Mouse (Mus musculus): Measurements from ENCODE around the gene Slco1a4. TPM values are rescaled to one million over a fixed set of nuclear protein-coding genes. Genes with fewer than 3 reads are reported as not detected.
"Not testable (repeated sequence)": the region's sequence is repeated elsewhere in the genome, so short reads cannot be mapped to it uniquely, and the experiment has no call there.

Slco1a4 gene
- polyA plus RNA-seq (2015; fragmentation: Nextera tagmentation; extraction: Ambion mirVana) = not detected in 2 replicates

DNA sequence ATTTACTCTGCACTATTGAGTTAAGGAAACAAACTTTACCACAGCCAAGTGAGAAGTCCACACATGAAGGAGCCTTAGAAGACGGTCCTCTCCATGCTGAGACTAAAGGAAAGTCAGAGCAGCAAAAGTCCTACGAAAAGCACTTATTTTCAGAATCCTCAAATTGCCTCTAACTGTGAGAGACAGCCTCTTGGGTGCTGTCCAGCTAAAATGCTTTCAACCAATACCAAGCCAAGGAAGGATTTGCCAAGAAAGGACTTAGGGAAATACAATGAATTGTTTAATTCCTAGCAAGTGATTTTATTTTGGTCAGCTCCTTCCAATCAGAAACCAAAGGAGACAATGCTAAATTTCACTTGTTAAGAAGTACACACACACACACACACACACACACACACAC lies at the start of gene Slco1a4:
Gene Slco1a4, minus strand, starts transcription at position 115 of the 400 bp plus-strand sequence.
- Histone ChIP-seq H3K4me2 (no peak within 1 kb of the TSS), H3K36me3 (no peaks in the 10 kb centered on the region)
- WGBS = 60% methylated on average over 2 of the region's 2 CpGs

DNA sequence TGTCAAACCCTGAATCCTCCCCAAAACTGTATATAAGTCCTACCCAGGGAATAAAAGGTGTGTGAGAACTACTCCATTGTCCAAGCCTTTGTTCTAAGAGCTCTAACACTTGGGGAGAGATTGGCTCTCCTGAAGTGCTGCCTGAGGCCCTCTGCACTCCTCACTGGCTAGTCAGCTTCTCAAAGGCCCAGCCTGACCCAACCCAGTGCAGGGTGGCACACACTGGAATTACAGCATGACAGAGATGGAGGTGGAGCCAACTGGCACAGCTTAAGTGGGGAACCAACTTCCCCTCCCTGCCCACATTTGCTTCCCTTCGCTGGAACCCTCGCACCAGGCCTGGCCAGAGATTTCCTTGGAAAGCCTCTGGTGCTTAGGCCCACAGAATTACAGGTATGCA lies 42.2 kb upstream of the Slco1a4 start:
- WGBS = 43% methylated on average over 2 of the region's 2 CpGs
- Histone ChIP-seq H3K9ac (no peak overlapping the region), H3K9me3 (peaks cover 7% of the 10 kb centered on the region; the same call in 1 of the 2 replicates), H3K4me3 (no peak overlapping the region), H3K27ac (replicated peaks) (no peak overlapping the region), H3K36me3 (no peaks in the 10 kb centered on the region), H3K4me2 (no peak overlapping the region), H3K27me3 (replicated peaks) (no peaks in the 10 kb centered on the region), H3K4me1 (no peaks in the 10 kb centered on the region)
- no peak for ATAC-seq (ENCODE audit: extremely low read depth, insufficient number of reproducible peaks, low FRiP score, low TSS enrichment)

More for the DNA sequence above, at the start of gene Slco1a4:
- H3K27ac ChIP-seq (replicated peaks) = no peak within 1 kb of the TSS
- peaks cover 3% of the 10 kb centered on the region; the same call in 1 of the 2 replicates for H3K4me1 ChIP-seq
- H3K9ac ChIP-seq = no peak within 1 kb of the TSS
- no peaks in the 10 kb centered on the region for H3K9me3 ChIP-seq
- no peak for ATAC-seq (ENCODE audit: extremely low read depth, insufficient number of reproducible peaks, low FRiP score, low TSS enrichment)
- H3K4me3 ChIP-seq = no peak within 1 kb of the TSS
- H3K27me3 ChIP-seq (replicated peaks) = no peaks in the 10 kb centered on the region

DNA sequence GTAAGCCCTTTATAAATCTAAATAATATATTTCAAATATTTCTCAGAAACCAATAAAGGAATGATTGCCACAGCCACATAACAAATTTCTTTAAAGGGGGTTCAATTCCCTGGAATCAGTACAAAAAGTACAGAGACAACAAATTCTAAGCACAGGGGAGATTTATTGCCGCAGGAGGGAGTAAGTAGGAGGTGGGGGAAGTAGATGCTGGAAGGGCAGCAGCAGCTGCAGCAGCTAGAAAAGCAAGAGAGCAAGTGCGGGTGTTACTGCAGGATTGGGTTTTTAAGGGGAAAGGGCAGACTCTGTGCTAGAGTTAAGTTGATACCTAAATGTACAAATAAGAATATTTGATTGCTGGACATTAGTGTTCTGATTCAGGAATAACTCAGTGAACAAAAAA lies 33.7 kb upstream of the Slco1a4 start:
- ATAC-seq (ENCODE audit: extremely low read depth, insufficient number of reproducible peaks, low FRiP score, low TSS enrichment) = no peak
- Histone ChIP-seq H3K36me3 (no peaks in the 10 kb centered on the region), H3K9me3 (no peaks in the 10 kb centered on the region), H3K4me2 (no peak overlapping the region), H3K4me3 (no peak overlapping the region), H3K27me3 (replicated peaks) (no peaks in the 10 kb centered on the region), H3K27ac (replicated peaks) (no peak overlapping the region), H3K4me1 (no peaks in the 10 kb centered on the region), H3K9ac (no peak overlapping the region)
- WGBS = 48% methylated on average over 2 of the region's 2 CpGs

DNA sequence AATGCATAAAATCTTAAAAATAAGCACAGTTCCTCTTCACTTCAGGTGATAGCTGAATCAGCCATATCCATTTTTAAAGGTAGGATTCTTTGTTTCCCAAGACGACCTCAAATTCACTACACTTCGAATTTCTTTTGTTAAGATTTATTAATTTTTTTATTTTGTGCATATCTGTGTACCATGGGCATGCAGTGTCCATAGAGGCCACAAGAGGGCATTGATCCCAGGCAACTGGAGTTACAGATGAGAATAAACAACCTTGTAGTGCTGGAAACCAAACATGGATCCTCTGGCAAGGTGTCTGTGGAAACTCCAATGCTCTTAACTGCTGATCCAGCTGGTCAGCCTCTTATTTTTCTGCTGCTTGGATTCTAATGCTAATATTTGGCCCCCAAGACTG lies 32.2 kb upstream of the Slco1a4 start:
- Histone ChIP-seq H3K4me2 (no peak overlapping the region), H3K27ac (replicated peaks) (no peak overlapping the region), H3K27me3 (replicated peaks) (no peaks in the 10 kb centered on the region), H3K4me3 (no peak overlapping the region), H3K9me3 (no peaks in the 10 kb centered on the region), H3K36me3 (no peaks in the 10 kb centered on the region), H3K4me1 (no peaks in the 10 kb centered on the region), H3K9ac (no peak overlapping the region)
- 66% methylated on average over 2 of the region's 2 CpGs for WGBS
- ATAC-seq (ENCODE audit: extremely low read depth, insufficient number of reproducible peaks, low FRiP score, low TSS enrichment) = no peak

DNA sequence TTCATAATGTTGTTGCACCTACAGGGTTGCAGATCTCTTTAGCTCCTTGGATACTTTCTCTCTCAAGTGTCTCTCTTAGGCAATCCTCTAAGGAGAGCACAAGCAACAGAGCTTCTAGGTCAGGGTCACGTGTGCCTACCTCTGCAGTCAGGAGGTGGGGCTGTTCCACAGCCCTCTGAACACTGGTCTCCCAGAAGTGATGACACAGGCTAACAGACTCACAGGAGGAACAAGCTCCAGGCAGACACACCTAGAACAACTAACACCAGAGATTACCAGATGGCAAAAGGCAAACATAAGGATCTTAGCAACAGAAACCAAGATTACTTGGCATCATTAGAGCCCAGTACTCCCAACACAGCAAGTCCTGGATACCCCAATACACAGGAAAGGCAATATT lies 26.6 kb upstream of the Slco1a4 start:
- Histone ChIP-seq H3K4me1 (no peaks in the 10 kb centered on the region), H3K4me3 (no peak overlapping the region), H3K27me3 (replicated peaks) (no peaks in the 10 kb centered on the region), H3K4me2 (no peak overlapping the region), H3K9me3 (no peaks in the 10 kb centered on the region), H3K27ac (replicated peaks) (no peak overlapping the region), H3K9ac (no peak overlapping the region), H3K36me3 (no peaks in the 10 kb centered on the region)
- no peak for ATAC-seq (ENCODE audit: extremely low read depth, insufficient number of reproducible peaks, low FRiP score, low TSS enrichment)
- WGBS = 35% methylated on average over 1 of the region's 1 CpGs

DNA sequence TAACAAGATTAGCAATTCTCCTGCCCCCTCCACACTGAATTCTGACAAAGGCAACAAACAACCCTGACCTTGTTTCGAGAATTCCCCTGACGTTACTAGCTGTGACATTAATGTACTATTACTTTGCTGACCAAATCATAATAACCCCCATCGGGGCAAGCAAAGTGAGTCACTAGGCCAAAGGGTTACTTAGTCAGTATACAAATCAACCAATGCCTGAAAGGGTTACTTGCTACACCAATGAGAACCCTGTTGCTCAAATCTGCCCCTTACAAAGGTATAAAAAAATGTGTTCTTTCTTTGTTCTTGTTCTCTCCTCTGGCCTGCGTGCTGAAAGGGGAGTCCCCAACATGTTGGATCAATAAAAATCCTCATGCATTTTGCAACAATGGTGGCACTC lies 19.7 kb upstream of the Slco1a4 start:
- not testable (repeated sequence) for H3K27me3 ChIP-seq (replicated peaks); H3K4me2 ChIP-seq; ATAC-seq (ENCODE audit: extremely low read depth, insufficient number of reproducible peaks, low FRiP score, low TSS enrichment); H3K4me3 ChIP-seq; H3K9ac ChIP-seq; H3K4me1 ChIP-seq; H3K36me3 ChIP-seq; H3K9me3 ChIP-seq; H3K27ac ChIP-seq (replicated peaks)
- 77% methylated on average over 4 of the region's 4 CpGs for WGBS

GRCm38 (mm10) chr6:141871711-141872110 lies 15.7 kb upstream of the Slco1a4 start:
- Histone ChIP-seq H3K4me3 (no peak overlapping the region), H3K27ac (replicated peaks) (no peak overlapping the region), H3K9me3 (no peaks in the 10 kb centered on the region), H3K4me1 (no peaks in the 10 kb centered on the region), H3K9ac (no peak overlapping the region), H3K27me3 (replicated peaks) (no peaks in the 10 kb centered on the region), H3K36me3 (no peaks in the 10 kb centered on the region), H3K4me2 (no peak overlapping the region)
- 74% methylated on average over 2 of the region's 2 CpGs for WGBS
- ATAC-seq (ENCODE audit: extremely low read depth, insufficient number of reproducible peaks, low FRiP score, low TSS enrichment) = no peak

DNA sequence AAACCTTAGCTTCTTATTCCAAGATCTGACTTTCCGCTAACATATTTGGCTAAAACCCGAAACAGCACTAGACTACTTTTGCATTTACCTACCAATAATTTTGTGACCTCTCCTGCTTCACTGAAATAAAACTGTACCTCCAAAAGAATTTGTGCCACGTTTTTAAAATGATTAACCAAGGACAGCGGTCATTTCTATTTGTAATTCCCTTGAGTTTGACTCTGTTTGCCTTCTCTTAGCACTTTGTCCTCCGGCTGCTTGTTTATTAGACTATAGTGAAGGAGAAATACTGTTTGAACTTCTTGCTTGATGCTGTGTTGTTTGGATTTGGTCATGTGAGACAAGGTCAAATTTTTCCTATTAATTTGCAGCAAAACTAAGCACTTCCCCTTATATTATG lies 12.7 kb upstream of the Slco1a4 start:
- Histone ChIP-seq H3K4me2 (no peak overlapping the region), H3K9ac (no peak overlapping the region), H3K9me3 (no peaks in the 10 kb centered on the region), H3K36me3 (no peaks in the 10 kb centered on the region), H3K4me3 (no peak overlapping the region), H3K4me1 (no peaks in the 10 kb centered on the region), H3K27ac (replicated peaks) (no peak overlapping the region), H3K27me3 (replicated peaks) (no peaks in the 10 kb centered on the region)
- no peak for ATAC-seq (ENCODE audit: extremely low read depth, insufficient number of reproducible peaks, low FRiP score, low TSS enrichment)
- WGBS = 73% methylated on average over 5 of the region's 5 CpGs

DNA sequence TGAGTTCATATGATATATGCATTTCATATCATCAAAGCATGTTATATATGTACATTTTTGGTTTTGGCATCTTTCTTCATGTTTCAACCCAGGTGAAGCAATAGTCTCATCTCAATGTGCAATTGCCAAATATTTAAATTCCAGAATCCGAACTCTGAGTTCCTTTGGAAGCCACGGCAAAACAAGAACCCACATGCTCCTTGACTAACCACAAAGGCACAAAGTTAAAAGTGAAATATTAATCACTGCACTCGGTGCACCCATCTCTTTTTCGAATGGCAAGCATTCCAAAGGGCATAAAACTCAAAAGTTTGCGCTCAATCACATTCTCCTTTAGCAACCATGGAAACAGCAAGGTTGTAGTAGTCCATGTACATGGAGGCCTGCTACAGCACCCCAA lies 10.0 kb upstream of the Slco1a4 start:
- Histone ChIP-seq H3K9ac (no peak overlapping the region), H3K4me1 (no peaks in the 10 kb centered on the region), H3K36me3 (no peaks in the 10 kb centered on the region), H3K4me3 (no peak overlapping the region), H3K4me2 (no peak overlapping the region), H3K9me3 (no peaks in the 10 kb centered on the region), H3K27me3 (replicated peaks) (no peaks in the 10 kb centered on the region), H3K27ac (replicated peaks) (no peak overlapping the region)
- 75% methylated on average over 5 of the region's 5 CpGs for WGBS
- ATAC-seq (ENCODE audit: extremely low read depth, insufficient number of reproducible peaks, low FRiP score, low TSS enrichment) = no peak

GRCm38 (mm10) chr6:141857735-141858531 lies 1.9 kb upstream of the Slco1a4 start:
- ATAC-seq (ENCODE audit: extremely low read depth, insufficient number of reproducible peaks, low FRiP score, low TSS enrichment) = no peak
- H3K4me2 ChIP-seq = no peak overlapping the region
- WGBS = 65% methylated on average over 8 of the region's 8 CpGs
- H3K36me3 ChIP-seq = no peaks in the 10 kb centered on the region
- no peaks in the 10 kb centered on the region for H3K9me3 ChIP-seq
- H3K4me1 ChIP-seq = peaks cover 3% of the 10 kb centered on the region; the same call in 1 of the 2 replicates
- no peaks in the 10 kb centered on the region for H3K27me3 ChIP-seq (replicated peaks)
- H3K9ac ChIP-seq = no peak overlapping the region
- no peak overlapping the region for H3K27ac ChIP-seq (replicated peaks)
- no peak overlapping the region for H3K4me3 ChIP-seq

DNA sequence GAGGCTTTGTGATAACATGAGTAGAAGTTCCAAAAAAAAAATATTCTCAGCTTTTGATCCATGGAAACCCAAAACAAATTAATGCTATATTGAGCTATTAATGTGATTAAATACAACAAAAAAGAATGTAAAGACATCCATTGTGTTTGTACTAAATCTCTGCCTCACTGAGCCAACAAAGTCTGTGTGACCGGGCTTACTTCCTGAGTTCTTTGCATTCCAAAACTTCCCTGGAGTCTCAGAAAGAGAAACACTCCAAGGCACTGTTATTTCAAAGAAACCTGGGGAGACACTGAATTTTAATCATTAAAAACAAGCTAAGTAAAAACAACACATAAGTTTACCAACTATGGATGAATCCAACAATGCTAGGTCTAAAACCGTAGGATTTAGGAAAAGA lies 2.4 kb downstream of the Slco1a4 start:
- no peak overlapping the region for H3K9ac ChIP-seq
- H3K27me3 ChIP-seq (replicated peaks) = no peaks in the 10 kb centered on the region
- no peak overlapping the region for H3K4me2 ChIP-seq
- H3K27ac ChIP-seq (replicated peaks) = no peak overlapping the region
- H3K4me1 ChIP-seq = peaks cover 3% of the 10 kb centered on the region; the same call in 1 of the 2 replicates
- H3K9me3 ChIP-seq = no peaks in the 10 kb centered on the region
- H3K36me3 ChIP-seq = no peaks in the 10 kb centered on the region
- 49% methylated on average over 2 of the region's 2 CpGs for WGBS
- H3K4me3 ChIP-seq = no peak overlapping the region
- ATAC-seq (ENCODE audit: extremely low read depth, insufficient number of reproducible peaks, low FRiP score, low TSS enrichment) = no peak

GRCm38 (mm10) chr6:141849051-141849450 lies 6.9 kb downstream of the Slco1a4 start:
- Histone ChIP-seq H3K9ac (no peak overlapping the region), H3K4me1 (peaks cover 3% of the 10 kb centered on the region; the same call in 1 of the 2 replicates), H3K4me2 (no peak overlapping the region), H3K27ac (replicated peaks) (no peak overlapping the region), H3K4me3 (no peak overlapping the region), H3K9me3 (no peaks in the 10 kb centered on the region), H3K36me3 (no peaks in the 10 kb centered on the region), H3K27me3 (replicated peaks) (no peaks in the 10 kb centered on the region)
- 23% methylated on average over 4 of the region's 4 CpGs for WGBS
- no peak for ATAC-seq (ENCODE audit: extremely low read depth, insufficient number of reproducible peaks, low FRiP score, low TSS enrichment)
